Mouse (Mus musculus) thymus, postnatal 4 days (tissue): ENCODE results near the gene Olfr544.

ENCODE experiments used
- DNase-seq: peaks from one replicate; pipeline ENCODE4 v3.0.0; 2021

The Olfr544 gene

GRCm38 (mm10) chr7:102476601-102477000 lies 11.5 kb downstream of the Olfr544 start:
- DNase-seq, result no peak

- DNase-seq, result no peak
Observed at GRCm38 (mm10) chr7:102472675-102473074, 15.4 kb downstream of the Olfr544 start.

- DNase-seq, result no peak
Observed at GRCm38 (mm10) chr7:102467566-102467965, 20.5 kb downstream of the Olfr544 start.

GRCm38 (mm10) chr7:102458618-102459380 lies 29.3 kb downstream of the Olfr544 start:
- no peak for DNase-seq

GRCm38 (mm10) chr7:102446438-102446837 lies 41.7 kb downstream of the Olfr544 start:
- DNase-seq, result no peak

GRCm38 (mm10) chr7:102444301-102444700 lies 43.8 kb downstream of the Olfr544 start:
- DNase-seq, result no peak

- DNase-seq, result no peak
Observed at GRCm38 (mm10) chr7:102442432-102442831, 45.7 kb downstream of the Olfr544 start.

GRCm38 (mm10) chr7:102441657-102442391 lies 46.3 kb downstream of the Olfr544 start, which contains the start of gene Rrm1:
Gene Rrm1 (plus strand): TSS chr7:102441695.
- peak; percentile 93 for DNase-seq

- no peak for DNase-seq
Observed at GRCm38 (mm10) chr7:102440822-102441656, 47.1 kb downstream of the Olfr544 start.

- no peak for DNase-seq
Observed at GRCm38 (mm10) chr7:102434344-102434743, 53.8 kb downstream of the Olfr544 start.
